Mouse (Mus musculus) heart, embryonic 13.5 days (tissue): ENCODE results near the gene Acadl. TPM values are rescaled to one million over a fixed set of nuclear protein-coding genes. Genes with fewer than 3 reads are reported as not detected.

ENCODE experiments used
- ATAC-seq: fragments of 200-750 bp; cut with Nextera tagmentation; 2 replicates; pipeline ENCODE4 v1.8.0; 2017; ENCODE audit warnings: moderate TSS enrichment; ENCODE audit not compliant: insufficient number of reproducible peaks, low FRiP score, low TSS enrichment; ENCODE audit errors: extremely low read depth
- H3K27ac ChIP-seq: fragments of 300-500 bp; sonication (generic); replicated peaks from 2 replicates; pipeline ENCODE4 v1.5.1; 2015; ENCODE audit warnings: moderate library complexity, mild to moderate bottlenecking, inconsistent platforms
- H3K27me3 ChIP-seq: fragments of 300-500 bp; sonication (generic); replicated peaks from 2 replicates; pipeline ENCODE4 v1.6.1; 2015; ENCODE audit warnings: mild to moderate bottlenecking, inconsistent platforms
- H3K36me3 ChIP-seq: fragments of 300-500 bp; sonication (generic); 2 replicates; pipeline ENCODE4 v1.6.1; 2015; ENCODE audit warnings: mild to moderate bottlenecking, inconsistent platforms
- H3K4me1 ChIP-seq: fragments of 300-500 bp; sonication (generic); 2 replicates; pipeline ENCODE4 v1.6.1; 2015; ENCODE audit warnings: inconsistent platforms
- H3K4me2 ChIP-seq: fragments of 300-500 bp; sonication (generic); 2 replicates; pipeline ENCODE4 v1.6.1; 2015; ENCODE audit warnings: inconsistent platforms, mild to moderate bottlenecking, moderate library complexity
- H3K4me3 ChIP-seq: fragments of 300-500 bp; sonication (generic); 2 replicates; pipeline ENCODE4 v1.5.1; 2015; ENCODE audit warnings: moderate library complexity, mild to moderate bottlenecking, inconsistent platforms
- H3K9ac ChIP-seq: fragments of 300-500 bp; sonication (generic); 2 replicates; pipeline ENCODE4 v1.6.1; 2015; ENCODE audit warnings: inconsistent platforms, mild to moderate bottlenecking, moderate library complexity
- H3K9me3 ChIP-seq: fragments of 300-500 bp; sonication (generic); 2 replicates; pipeline ENCODE4 v1.6.1; 2016; ENCODE audit warnings: inconsistent platforms
- WGBS: fragments of 180-500 bp; shearing (Covaris S2); methylation state at CpG from one replicate; pipeline ENCODE4 v1.1.7; 2015; ENCODE audit warnings: mixed read lengths; 5-methylcytosine and 5-hydroxymethylcytosine counted together
- polyA plus RNA-seq: library from polyadenylated mRNA; unstranded; fragments of >200 nt; fragmentation: Nextera tagmentation; extraction: Ambion mirVana; gene quantifications from 2 replicates; pipeline ENCODE4 v1.2.1, GENCODE M21; 2015

Gene Acadl
- 459 and 524 TPM in 2 replicates for polyA plus RNA-seq

GRCm38 (mm10) chr1:66862712-66863511 lies at the start of gene Acadl:
Gene Acadl, minus strand, starts transcription at chr1:66863277.
- Histone ChIP-seq H3K9me3 (0 out of 2 replicates have a peak, but pooled peaks cover 2% of the 10 kb centered on the region), H3K4me2 (peak within 1 kb of the TSS; percentile 72), H3K4me3 (peak within 1 kb of the TSS; percentile 71), H3K4me1 (peaks cover 50% of the 10 kb centered on the region), H3K27ac (peak within 1 kb of the TSS; percentile 98), H3K36me3 (peaks cover 30% of the 10 kb centered on the region), H3K27me3 (no peaks in the 10 kb centered on the region), H3K9ac (peak within 1 kb of the TSS; percentile 96)
- ATAC-seq = peak; percentile 87
- WGBS = under 1% methylated on average over 85 of the region's 85 CpGs

- H3K27me3 ChIP-seq = no peaks in the 10 kb centered on the region
- H3K4me3 ChIP-seq = no peak overlapping the region
- H3K27ac ChIP-seq = no peak overlapping the region
- H3K4me1 ChIP-seq = no peaks in the 10 kb centered on the region
- no peaks in the 10 kb centered on the region for H3K36me3 ChIP-seq
- no peak overlapping the region for H3K4me2 ChIP-seq
- H3K9ac ChIP-seq = no peak overlapping the region
- no peak for ATAC-seq
- no peaks in the 10 kb centered on the region for H3K9me3 ChIP-seq
- WGBS = 73% methylated on average over 1 of the region's 1 CpGs
Measured at GRCm38 (mm10) chr1:66912305-66912704, 49.2 kb upstream of the Acadl start.

DNA sequence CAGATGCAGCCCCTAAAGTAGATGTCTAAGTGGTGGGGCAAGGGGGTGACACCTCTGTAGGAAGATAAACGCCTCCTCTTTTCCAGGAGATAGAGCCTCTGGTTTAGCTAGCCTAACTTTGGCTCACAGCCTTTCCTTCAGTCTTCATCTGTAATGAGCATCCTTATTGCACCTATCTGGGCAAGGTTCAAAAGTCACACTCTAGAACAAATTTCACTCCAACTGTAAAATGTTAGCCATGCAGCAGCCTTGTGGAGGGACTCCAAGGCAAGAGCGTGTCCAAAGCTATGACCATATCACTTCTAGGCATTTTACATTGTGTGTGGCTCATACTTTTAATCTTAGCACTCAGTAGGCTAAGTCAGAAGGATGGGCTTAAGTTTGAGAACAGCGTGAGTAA lies 39.5 kb upstream of the Acadl start:
- Histone ChIP-seq H3K27me3 (no peaks in the 10 kb centered on the region), H3K27ac (no peak overlapping the region), H3K4me2 (no peak overlapping the region), H3K36me3 (no peaks in the 10 kb centered on the region), H3K9ac (no peak overlapping the region), H3K9me3 (no peaks in the 10 kb centered on the region), H3K4me3 (no peak overlapping the region), H3K4me1 (0 out of 2 replicates have a peak, but pooled peaks cover 4% of the 10 kb centered on the region)
- WGBS = 69% methylated on average over 3 of the region's 3 CpGs
- ATAC-seq = no peak

- Histone ChIP-seq H3K9me3 (no peaks in the 10 kb centered on the region), H3K4me2 (no peak overlapping the region), H3K4me3 (no peak overlapping the region), H3K27me3 (no peaks in the 10 kb centered on the region), H3K36me3 (no peaks in the 10 kb centered on the region), H3K9ac (no peak overlapping the region), H3K27ac (no peak overlapping the region), H3K4me1 (peaks cover 11% of the 10 kb centered on the region)
- 75% methylated on average over 4 of the region's 4 CpGs for WGBS
- no peak for ATAC-seq
Measured at GRCm38 (mm10) chr1:66900946-66901345, 37.9 kb upstream of the Acadl start.

GRCm38 (mm10) chr1:66898261-66898660 lies 35.2 kb upstream of the Acadl start:
- Histone ChIP-seq H3K27me3 (no peaks in the 10 kb centered on the region), H3K4me1 (peaks cover 17% of the 10 kb centered on the region), H3K36me3 (no peaks in the 10 kb centered on the region), H3K9ac (no peak overlapping the region), H3K4me3 (no peak overlapping the region), H3K9me3 (no peaks in the 10 kb centered on the region), H3K27ac (no peak overlapping the region), H3K4me2 (no peak overlapping the region)
- ATAC-seq = no peak
- WGBS = 82% methylated on average over 7 of the region's 7 CpGs

DNA sequence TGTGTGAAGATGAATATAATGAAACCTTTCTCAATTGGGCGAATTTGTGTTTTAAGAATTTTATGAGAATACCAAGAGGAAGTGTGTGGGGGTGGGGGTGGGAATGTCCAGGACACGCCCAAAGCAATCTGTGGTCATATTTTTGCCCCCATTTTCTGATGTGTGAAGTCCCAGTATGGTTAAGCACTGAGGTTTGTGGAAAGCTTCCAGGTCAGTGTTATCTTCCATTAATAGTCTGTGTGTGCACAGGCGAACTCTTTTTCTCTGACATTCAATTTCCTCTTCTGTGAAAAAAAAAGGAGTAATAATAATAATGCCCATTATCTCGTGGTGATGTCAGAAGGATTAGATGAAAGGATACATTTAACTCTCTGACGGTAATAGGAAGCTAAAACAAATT lies 33.5 kb upstream of the Acadl start:
- Histone ChIP-seq H3K4me2 (peak overlapping the region; percentile 63), H3K4me3 (peak overlapping the region; percentile 34)
- no peak for ATAC-seq

DNA sequence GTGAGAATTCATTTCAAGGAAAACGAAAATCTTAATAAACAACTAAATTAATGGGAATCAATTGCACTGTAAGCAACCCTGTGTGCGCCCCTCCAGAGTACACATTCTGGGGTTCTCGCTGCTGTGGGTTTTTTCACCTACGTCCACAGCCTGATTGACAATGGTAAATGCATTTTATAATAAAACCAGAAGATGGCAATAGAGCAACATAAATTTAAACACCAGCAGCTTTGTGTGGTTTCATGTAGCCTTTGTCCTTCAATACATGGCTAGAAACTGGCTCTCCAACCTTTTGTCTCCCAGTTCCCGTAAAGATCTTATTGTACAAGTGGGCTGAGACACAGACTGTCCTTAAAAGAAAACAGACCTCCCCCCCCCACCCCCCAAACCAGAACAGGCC lies 33.0 kb upstream of the Acadl start:
- Histone ChIP-seq H3K36me3 (no peaks in the 10 kb centered on the region), H3K4me1 (peaks cover 13% of the 10 kb centered on the region), H3K4me2 (peak overlapping the region; percentile 63), H3K27me3 (no peaks in the 10 kb centered on the region), H3K4me3 (peak overlapping the region; percentile 34), H3K27ac (0 out of 2 replicates have a peak overlapping the region, but pooled peaks have one; percentile 39), H3K9me3 (no peaks in the 10 kb centered on the region), H3K9ac (peak overlapping the region; percentile 60)
- no peak for ATAC-seq
- 23% methylated on average over 5 of the region's 5 CpGs for WGBS

More for the DNA sequence above, 33.5 kb upstream of the Acadl start:
- no peaks in the 10 kb centered on the region for H3K9me3 ChIP-seq
- no peaks in the 10 kb centered on the region for H3K27me3 ChIP-seq
- H3K4me1 ChIP-seq = peaks cover 15% of the 10 kb centered on the region
- 0 out of 2 replicates have a peak overlapping the region, but pooled peaks have one; percentile 39 for H3K27ac ChIP-seq
- peak overlapping the region; percentile 50; the same call in 1 of the 2 replicates for H3K9ac ChIP-seq
- no peaks in the 10 kb centered on the region for H3K36me3 ChIP-seq
- 40% methylated on average over 5 of the region's 5 CpGs for WGBS

DNA sequence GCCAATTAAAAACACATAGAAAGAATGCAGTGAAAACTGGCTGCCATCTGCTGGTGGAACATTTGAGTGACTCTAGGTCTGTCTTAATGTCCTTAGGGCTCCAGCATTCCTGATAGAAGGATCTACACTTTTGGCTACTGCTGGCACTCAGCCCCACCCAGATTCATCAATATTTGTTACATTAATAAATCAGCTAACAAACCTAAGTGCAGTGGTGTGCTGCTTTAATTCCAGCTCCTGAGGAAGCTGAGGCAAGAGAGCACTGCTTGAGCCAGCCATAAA lies 32.7 kb upstream of the Acadl start:
- ATAC-seq = no peak

GRCm38 (mm10) chr1:66895093-66895836 lies 32.2 kb upstream of the Acadl start:
- Histone ChIP-seq H3K4me2 (peak overlapping the region; percentile 63; the same call in 1 of the 2 replicates), H3K27me3 (no peaks in the 10 kb centered on the region), H3K9ac (peak overlapping the region; percentile 30; the same call in 1 of the 2 replicates), H3K4me3 (no peak overlapping the region), H3K9me3 (no peaks in the 10 kb centered on the region), H3K27ac (no peak overlapping the region), H3K4me1 (peaks cover 13% of the 10 kb centered on the region), H3K36me3 (no peaks in the 10 kb centered on the region)
- ATAC-seq = no peak
- 63% methylated on average over 6 of the region's 6 CpGs for WGBS

More for the DNA sequence above, 32.7 kb upstream of the Acadl start:
- Histone ChIP-seq H3K4me3 (peak overlapping the region; percentile 34), H3K9ac (peak overlapping the region; percentile 60), H3K4me1 (peaks cover 13% of the 10 kb centered on the region), H3K9me3 (no peaks in the 10 kb centered on the region), H3K27ac (no peak overlapping the region), H3K27me3 (no peaks in the 10 kb centered on the region), H3K36me3 (no peaks in the 10 kb centered on the region), H3K4me2 (peak overlapping the region; percentile 63)

DNA sequence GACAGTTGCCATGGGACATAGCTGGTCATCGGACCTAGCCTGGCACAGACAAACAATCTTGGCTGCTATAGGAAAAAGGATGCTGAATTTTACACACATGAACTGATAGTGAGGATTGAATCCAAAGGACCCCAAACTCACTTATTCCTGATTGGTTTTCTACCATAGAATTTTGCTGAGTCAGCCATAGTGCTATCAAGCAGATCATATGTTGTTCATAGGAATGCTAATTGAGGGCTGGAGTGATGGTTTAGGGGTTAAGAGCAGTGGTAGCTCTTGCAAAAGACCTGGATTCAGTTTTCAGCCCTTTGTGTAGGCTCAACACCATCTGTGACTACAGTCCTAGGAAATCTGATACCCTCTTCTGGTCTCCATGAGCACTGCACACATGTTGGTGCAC lies 24.1 kb upstream of the Acadl start:
- Histone ChIP-seq H3K9me3 (no peaks in the 10 kb centered on the region), H3K36me3 (no peaks in the 10 kb centered on the region), H3K4me3 (no peak overlapping the region), H3K27me3 (no peaks in the 10 kb centered on the region), H3K4me1 (no peaks in the 10 kb centered on the region), H3K9ac (no peak overlapping the region), H3K27ac (no peak overlapping the region), H3K4me2 (no peak overlapping the region)
- 81% methylated on average over 1 of the region's 1 CpGs for WGBS
- ATAC-seq = no peak

DNA sequence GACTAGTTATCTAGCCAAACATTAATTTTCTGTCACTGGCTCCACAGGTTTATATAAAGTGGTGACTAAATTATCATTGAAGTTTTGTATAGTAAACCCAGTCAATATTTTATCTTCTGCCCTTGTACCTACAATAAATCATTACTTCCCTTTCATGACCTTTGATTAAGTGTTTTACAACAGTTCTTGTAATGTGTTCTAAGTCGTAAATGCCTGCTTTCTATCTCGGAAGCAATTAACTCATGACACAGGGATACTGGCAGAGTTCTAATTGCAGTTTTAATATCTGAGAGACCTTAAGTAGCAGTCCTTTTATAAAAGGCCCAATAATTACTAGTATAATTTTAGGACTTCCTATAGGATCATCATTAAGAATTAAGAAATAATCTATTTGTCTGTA lies 17.1 kb upstream of the Acadl start:
- Histone ChIP-seq H3K9ac (no peak overlapping the region), H3K4me2 (no peak overlapping the region), H3K9me3 (peaks cover 5% of the 10 kb centered on the region; the same call in 1 of the 2 replicates), H3K4me1 (no peaks in the 10 kb centered on the region), H3K4me3 (no peak overlapping the region), H3K36me3 (no peaks in the 10 kb centered on the region), H3K27me3 (no peaks in the 10 kb centered on the region), H3K27ac (no peak overlapping the region)
- WGBS = 89% methylated on average over 2 of the region's 2 CpGs
- ATAC-seq = no peak
